Mouse (Mus musculus): Measurements from ENCODE around the gene Zfp202. TPM values are rescaled to one million over a fixed set of nuclear protein-coding genes. Genes with fewer than 3 reads are reported as not detected.

Zfp202 gene
- polyA plus RNA-seq, 1 experiment, result not detected

- WGBS, result 79% methylated on average over 3 of the region's 3 CpGs
- Histone ChIP-seq H3K4me3 (replicated peaks; ENCODE audit: control insufficient read depth, low read depth, low read length) (no peak overlapping the region), H3K27ac (ENCODE audit: control insufficient read depth, insufficient read depth, low read depth, low read length, poor library complexity) (no peak overlapping the region), H3K4me1 (ENCODE audit: control insufficient read depth, insufficient read depth, low read length) (no peaks in the 10 kb centered on the region; the same call in 1 of the 2 replicates)
- TF ChIP-seq POLR2A (IDR thresholded peaks at IDR 0.05; ENCODE audit: borderline replicate concordance, control insufficient read depth, low read depth, low read length), result no peak
- no peak for TF ChIP-seq CTCF (IDR thresholded peaks at IDR 0.05; ENCODE audit: control insufficient read depth, insufficient read depth, low read length)
Measured at GRCm38 (mm10) chr9:40231019-40231418, 38.9 kb downstream of the Zfp202 start.

GRCm38 (mm10) chr9:40234233-40235072 is 42.3 kb downstream of the Zfp202 start:
- no peaks in the 10 kb centered on the region for H3K4me1 ChIP-seq (ENCODE audit: control insufficient read depth, insufficient read depth, low read length)
- WGBS, result 68% methylated on average over 10 of the region's 10 CpGs
- no peak for TF ChIP-seq POLR2A (IDR thresholded peaks at IDR 0.05; ENCODE audit: borderline replicate concordance, control insufficient read depth, low read depth, low read length)
- no peak for TF ChIP-seq CTCF (IDR thresholded peaks at IDR 0.05; ENCODE audit: control insufficient read depth, insufficient read depth, low read length)
- no peak overlapping the region for H3K27ac ChIP-seq (ENCODE audit: control insufficient read depth, insufficient read depth, low read depth, low read length, poor library complexity)
- no peak overlapping the region for H3K4me3 ChIP-seq (replicated peaks; ENCODE audit: control insufficient read depth, low read depth, low read length)

- WGBS, result 83% methylated on average over 7 of the region's 7 CpGs
- TF ChIP-seq CTCF (IDR thresholded peaks at IDR 0.05; ENCODE audit: control insufficient read depth, insufficient read depth, low read length) (no peak), POLR2A (IDR thresholded peaks at IDR 0.05; ENCODE audit: borderline replicate concordance, control insufficient read depth, low read depth, low read length) (no peak)
- no peaks in the 10 kb centered on the region for H3K4me1 ChIP-seq (ENCODE audit: control insufficient read depth, insufficient read depth, low read length)
- no peak overlapping the region for H3K4me3 ChIP-seq (replicated peaks; ENCODE audit: control insufficient read depth, low read depth, low read length)
- no peak overlapping the region for H3K27ac ChIP-seq (ENCODE audit: control insufficient read depth, insufficient read depth, low read depth, low read length, poor library complexity)
Measured at GRCm38 (mm10) chr9:40235220-40235619, 43.1 kb downstream of the Zfp202 start.

GRCm38 (mm10) chr9:40239749-40240148 is 47.6 kb downstream of the Zfp202 start:
- 65% methylated on average over 4 of the region's 4 CpGs for WGBS
- Histone ChIP-seq H3K4me1 (ENCODE audit: control insufficient read depth, insufficient read depth, low read length) (peaks cover 2% of the 10 kb centered on the region), H3K27ac (ENCODE audit: control insufficient read depth, insufficient read depth, low read depth, low read length, poor library complexity) (no peak overlapping the region), H3K4me3 (replicated peaks; ENCODE audit: control insufficient read depth, low read depth, low read length) (no peak overlapping the region)
- TF ChIP-seq CTCF (IDR thresholded peaks at IDR 0.05; ENCODE audit: control insufficient read depth, insufficient read depth, low read length), result no peak
- no peak for TF ChIP-seq POLR2A (IDR thresholded peaks at IDR 0.05; ENCODE audit: borderline replicate concordance, control insufficient read depth, low read depth, low read length)

- Histone ChIP-seq H3K4me1 (ENCODE audit: control insufficient read depth, insufficient read depth, low read length) (peaks cover 2% of the 10 kb centered on the region), H3K27ac (ENCODE audit: control insufficient read depth, insufficient read depth, low read depth, low read length, poor library complexity) (no peak overlapping the region), H3K4me3 (replicated peaks; ENCODE audit: control insufficient read depth, low read depth, low read length) (no peak overlapping the region)
- TF ChIP-seq POLR2A (IDR thresholded peaks at IDR 0.05; ENCODE audit: borderline replicate concordance, control insufficient read depth, low read depth, low read length), result no peak
- TF ChIP-seq CTCF (IDR thresholded peaks at IDR 0.05; ENCODE audit: control insufficient read depth, insufficient read depth, low read length), result no peak
- WGBS, result 54% methylated on average over 5 of the region's 5 CpGs
Measured at GRCm38 (mm10) chr9:40240311-40240710, 48.2 kb downstream of the Zfp202 start.

- H3K27ac ChIP-seq (ENCODE audit: control insufficient read depth, insufficient read depth, low read depth, low read length, poor library complexity), result no peak overlapping the region
- H3K4me3 ChIP-seq (replicated peaks; ENCODE audit: control insufficient read depth, low read depth, low read length), result peak overlapping the region; percentile 50
- 5% methylated on average over 15 of the region's 15 CpGs for WGBS
- peaks cover 2% of the 10 kb centered on the region for H3K4me1 ChIP-seq (ENCODE audit: control insufficient read depth, insufficient read depth, low read length)
- no peak for TF ChIP-seq CTCF (IDR thresholded peaks at IDR 0.05; ENCODE audit: control insufficient read depth, insufficient read depth, low read length)
- TF ChIP-seq POLR2A (IDR thresholded peaks at IDR 0.05; ENCODE audit: borderline replicate concordance, control insufficient read depth, low read depth, low read length), result no peak
Measured at GRCm38 (mm10) chr9:40241223-40241801, 49.2 kb downstream of the Zfp202 start.

GRCm38 (mm10) chr9:40241951-40242888 is 50.1 kb downstream of the Zfp202 start:
- 46% methylated on average over 13 of the region's 13 CpGs for WGBS
- no peak overlapping the region for H3K4me3 ChIP-seq (replicated peaks; ENCODE audit: control insufficient read depth, low read depth, low read length)

More at GRCm38 (mm10) chr9:40241951-40242888, 50.1 kb downstream of the Zfp202 start:
- H3K4me1 ChIP-seq (ENCODE audit: control insufficient read depth, insufficient read depth, low read length), result peaks cover 2% of the 10 kb centered on the region
- TF ChIP-seq CTCF (IDR thresholded peaks at IDR 0.05; ENCODE audit: control insufficient read depth, insufficient read depth, low read length) (no peak), POLR2A (IDR thresholded peaks at IDR 0.05; ENCODE audit: borderline replicate concordance, control insufficient read depth, low read depth, low read length) (no peak)
- H3K27ac ChIP-seq (ENCODE audit: control insufficient read depth, insufficient read depth, low read depth, low read length, poor library complexity), result no peak overlapping the region

Measured in bone marrow, adult 2 months (tissue).